Mouse (Mus musculus): ENCODE measurements at regions not wholly inside any gene's neighbourhood (a gene's known extent, or its start where the extent isn't known, plus 50 kb on each side); places are given as distances from the start of the nearest gene placed in this dataset.

GRCm38 (mm10) chr4:110083371-110083770, 105.5 kb downstream of the Dmrta2 start:
- no peak for TF ChIP-seq CTCF (IDR thresholded peaks at IDR 0.05; ENCODE audit: extremely low read depth, insufficient read depth, low read length)
- no peak for TF ChIP-seq POLR2A (IDR thresholded peaks at IDR 0.05; ENCODE audit: extremely low read depth, insufficient read depth, low read length)
